Mouse (Mus musculus) natural killer cell, adult 2 months (primary cell): ENCODE data around the gene Carhsp1.
A peak's percentile ranks its signal among the peaks of the same experiment; 100 is the strongest.

Source experiments
- DNase-seq, 2 experiments: peaks; one replicate each; pipeline ENCODE4 v3.0.0; 2022; ENCODE audit warnings: low spot score in 2 of 2

Gene Carhsp1

DNA sequence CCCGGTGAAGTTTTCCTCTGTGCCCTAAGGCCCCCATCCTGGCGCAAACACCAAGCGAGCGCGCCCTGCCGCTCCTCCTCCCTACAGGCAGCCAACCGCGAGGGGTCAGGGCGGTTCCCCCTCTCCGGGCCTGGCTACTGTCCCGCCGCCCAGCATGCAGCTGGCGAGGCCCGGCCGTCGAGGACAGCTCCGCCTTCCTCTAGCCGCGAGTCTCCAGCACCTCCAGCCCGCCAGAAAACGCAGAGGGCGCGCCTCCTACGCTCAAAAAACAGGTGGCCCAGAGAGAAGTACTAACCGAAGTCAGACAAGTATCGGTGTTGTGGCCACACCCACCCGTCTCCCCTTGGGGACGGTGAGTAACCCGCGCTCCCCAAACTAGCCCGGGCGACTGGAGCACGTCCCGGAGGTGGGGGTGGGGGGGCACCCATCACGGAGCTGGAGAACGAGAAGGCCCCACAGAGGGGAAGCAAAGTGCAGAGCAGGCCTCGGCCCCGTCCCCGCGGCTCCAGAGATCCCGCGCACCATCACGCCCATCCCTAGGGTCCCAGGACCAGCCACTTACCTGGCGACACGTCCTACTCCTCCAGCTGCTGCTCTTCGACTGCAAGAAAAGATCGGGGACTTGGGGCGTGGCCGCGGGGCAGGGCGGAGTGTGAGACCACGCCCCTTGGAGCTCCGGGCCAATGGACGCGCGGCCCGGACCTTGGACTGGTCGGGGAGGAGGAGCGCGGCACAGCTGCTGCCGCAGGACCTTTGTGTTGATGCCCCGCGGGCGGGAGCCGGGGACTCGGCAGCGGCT lies at the start of gene Carhsp1:
Gene Carhsp1, minus strand, starts transcription at position 605 of the 799 bp plus-strand sequence.
- DNase-seq, result peak; percentile 90 to 94

DNA sequence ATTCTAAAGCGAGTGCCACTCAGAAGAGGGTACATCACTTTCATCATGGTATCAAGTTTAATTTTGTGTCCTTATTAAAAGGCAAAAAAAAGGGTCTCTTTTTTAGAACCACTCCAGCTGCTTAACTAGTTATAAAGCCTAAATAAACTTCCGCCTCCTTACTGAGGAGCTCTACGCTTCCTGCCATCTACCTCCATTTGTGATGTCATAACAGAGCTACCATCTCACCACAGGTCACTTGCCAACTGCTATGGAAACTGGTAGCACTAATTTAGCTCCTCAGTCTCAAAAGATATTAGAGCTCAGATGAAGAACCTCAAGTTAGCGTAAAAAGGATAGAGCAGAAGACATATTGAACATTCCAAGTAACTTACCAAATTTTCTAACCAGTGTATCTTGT lies 48.5 kb upstream of the Carhsp1 start:
- DNase-seq, result no peak

DNA sequence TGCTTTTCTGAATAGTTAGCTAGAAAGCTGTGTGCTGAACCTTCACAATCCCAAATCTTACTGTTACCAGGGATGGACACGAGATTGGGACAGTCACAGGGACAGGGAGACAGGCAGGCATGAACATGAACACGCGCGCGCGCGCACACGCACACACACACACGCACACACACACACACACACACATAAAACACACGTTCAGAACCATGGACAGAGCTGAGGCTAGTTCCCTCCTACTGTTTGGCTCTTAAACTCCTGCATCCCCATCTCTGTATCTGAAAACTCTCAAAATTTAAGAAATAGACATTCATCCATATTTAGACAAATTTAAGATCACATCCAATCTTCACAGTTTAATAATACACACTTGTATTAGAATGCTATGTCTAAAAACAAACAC lies 45.8 kb upstream of the Carhsp1 start:
- DNase-seq, result no peak

DNA sequence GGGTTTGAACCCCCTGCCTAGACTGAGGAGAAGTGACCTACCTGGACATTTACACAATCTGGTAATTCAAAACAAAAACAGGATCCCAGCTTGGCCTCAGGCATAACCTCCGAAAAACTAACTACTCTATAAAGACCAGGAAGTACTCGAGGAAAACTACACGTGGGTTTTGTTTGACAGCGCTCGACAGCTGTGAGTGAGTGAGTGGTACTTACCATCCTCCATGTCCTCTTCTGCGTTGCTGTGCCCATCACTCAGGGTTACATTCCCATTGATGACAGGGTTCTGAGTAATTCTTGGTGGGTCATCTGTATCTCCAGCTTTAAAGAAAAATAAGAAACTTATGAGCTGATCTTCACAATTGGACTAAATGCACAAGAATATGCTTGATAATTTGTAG lies 44.3 kb upstream of the Carhsp1 start:
- DNase-seq, result no peak

GRCm38 (mm10) chr16:8715513-8716080 lies 43.6 kb upstream of the Carhsp1 start:
- no peak for DNase-seq

- no peak for DNase-seq
These were observed 42.9 kb upstream of the Carhsp1 start for GRCm38 (mm10) chr16:8714851-8715250.

DNA sequence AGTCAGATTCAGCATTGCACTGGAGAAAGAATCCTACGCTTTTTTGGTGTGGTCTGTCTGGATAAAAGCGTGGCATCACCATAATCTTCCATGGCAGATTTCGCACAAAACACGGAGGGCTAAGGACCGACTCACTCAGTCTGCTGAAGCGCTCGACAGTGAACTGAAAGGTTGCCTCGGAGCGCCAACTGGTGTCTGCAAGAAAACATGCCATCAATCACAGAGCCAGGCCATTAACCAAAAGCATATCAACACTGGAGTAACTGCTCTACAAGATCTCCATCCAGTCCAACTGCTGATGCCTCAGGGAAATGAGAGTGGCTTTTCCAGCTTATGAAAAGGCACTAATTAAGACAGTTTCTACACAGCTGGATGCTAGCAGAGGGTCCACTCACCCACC lies 40.0 kb upstream of the Carhsp1 start:
- no peak for DNase-seq

- no peak for DNase-seq
These were observed 28.6 kb upstream of the Carhsp1 start for GRCm38 (mm10) chr16:8700586-8700985.

GRCm38 (mm10) chr16:8699556-8699955 lies 27.6 kb upstream of the Carhsp1 start:
- DNase-seq, result no peak

DNA sequence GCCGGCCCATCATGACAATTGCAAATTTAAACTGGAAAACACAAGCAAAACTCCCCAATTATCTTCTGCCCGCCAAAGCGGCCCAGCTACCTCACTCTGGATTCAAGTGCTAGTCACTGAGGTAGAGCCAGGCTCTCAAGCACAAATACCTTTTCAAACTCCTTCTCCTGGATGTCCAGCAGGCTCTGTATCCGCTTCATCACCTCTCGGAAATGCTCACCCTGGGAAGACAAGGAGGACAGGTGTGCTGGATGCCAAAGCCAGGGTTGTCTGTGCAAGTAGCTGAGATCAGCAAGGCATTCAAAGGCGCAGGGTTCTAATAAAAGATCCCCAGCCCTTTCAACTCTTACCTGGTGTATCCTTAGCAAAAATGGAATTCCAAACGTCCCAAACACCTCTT lies 19.3 kb upstream of the Carhsp1 start:
- no peak for DNase-seq

DNA sequence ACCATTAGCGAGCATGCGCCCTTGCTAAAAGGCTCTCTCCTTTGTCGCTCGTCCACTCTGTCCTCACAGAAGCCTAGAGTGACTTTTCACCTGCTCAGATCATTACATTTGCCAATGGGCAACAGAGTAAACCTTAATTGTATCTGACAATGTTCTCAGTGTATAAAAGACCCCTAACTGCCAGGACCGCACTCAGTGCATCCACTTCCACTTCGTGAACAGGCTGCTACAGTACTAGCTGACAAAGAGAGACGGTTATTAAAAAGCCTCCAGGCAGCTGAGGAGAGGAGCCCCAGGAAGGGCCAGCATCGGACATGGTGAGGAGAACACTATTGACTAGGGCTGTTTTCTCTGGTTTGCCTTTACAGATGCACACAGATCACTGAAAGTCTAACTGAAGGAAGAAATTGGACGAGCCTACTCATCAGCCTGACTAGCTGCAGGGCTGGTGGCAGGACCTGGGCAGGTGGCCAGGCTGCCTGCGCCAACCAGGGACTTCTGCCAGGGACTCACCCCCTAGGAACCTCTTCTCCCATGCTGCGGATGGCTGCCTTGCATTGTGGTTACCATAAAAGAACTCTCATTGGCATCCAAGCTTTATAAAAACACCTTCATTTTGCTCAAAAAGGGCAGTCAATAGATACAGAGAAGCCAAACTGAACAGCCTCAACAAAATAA lies 18.2 kb upstream of the Carhsp1 start:
- DNase-seq, result no peak

- no peak for DNase-seq
These were observed 15.7 kb upstream of the Carhsp1 start for GRCm38 (mm10) chr16:8687559-8688112.

DNA sequence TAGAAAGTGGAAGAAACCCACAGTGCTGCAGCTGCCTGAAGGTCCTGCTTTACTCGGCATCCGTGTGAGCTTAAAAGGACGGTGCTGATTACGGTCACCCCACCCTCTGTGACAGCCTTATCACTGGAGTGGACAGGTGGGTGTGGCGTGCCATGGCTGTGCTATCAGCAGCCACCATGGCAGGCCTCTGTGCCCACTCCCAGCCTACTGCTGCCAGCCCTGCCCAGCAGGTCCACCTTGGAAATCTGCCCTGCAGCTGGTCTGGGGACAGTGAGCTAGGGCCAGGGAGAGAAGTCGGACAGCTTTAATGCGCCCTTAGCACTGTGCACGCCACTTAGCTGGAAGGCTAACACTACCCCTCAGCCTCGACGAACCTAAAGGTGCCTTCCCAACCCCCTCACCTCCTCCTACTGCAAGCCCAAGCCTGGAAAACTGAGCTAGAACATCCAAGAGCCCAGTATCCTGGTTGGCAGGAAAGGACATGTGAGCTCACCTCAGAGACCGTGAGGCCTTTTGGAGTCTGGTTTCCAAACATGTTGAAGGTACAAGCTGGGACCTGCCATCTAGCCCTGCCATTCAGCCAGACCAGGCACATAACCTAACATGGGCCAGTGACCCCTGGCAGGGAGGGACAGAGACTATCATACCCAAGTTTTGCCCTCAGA lies 15.0 kb upstream of the Carhsp1 start:
- DNase-seq, result no peak

DNA sequence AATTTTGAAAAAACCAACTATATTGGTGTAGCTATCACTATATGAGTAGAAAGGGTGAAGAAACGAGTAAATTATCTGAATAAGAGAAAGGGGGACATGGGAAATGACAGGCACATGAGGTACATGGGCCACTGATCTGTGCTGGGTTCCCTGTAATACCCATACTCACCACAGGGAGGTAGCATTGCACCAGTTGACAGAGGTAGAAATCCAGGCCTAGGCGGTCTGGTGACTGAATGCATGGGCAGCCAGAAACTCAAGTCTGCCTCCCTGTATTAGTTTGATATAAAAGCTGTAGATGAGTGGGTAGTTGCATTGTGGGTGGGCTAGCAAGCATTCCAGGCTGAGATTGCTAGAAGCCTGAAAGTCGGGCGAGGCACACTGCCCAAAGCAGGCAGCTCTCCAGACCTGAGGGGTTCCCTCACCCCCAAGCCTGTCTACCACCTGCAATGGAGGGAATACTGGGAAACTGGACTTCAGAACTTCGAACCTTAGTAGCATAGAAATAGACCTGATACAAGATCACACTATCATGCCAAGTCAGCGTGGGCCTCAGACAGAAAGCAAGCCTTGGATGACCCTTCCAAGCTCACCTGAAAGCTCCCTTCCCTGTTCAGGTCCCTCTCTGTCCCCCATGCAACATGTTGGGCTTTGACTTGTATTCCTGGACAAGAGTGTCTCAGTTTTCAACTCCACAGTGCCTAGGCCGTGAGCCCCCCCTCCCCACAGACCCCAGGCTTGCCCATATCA lies 14.3 kb upstream of the Carhsp1 start:
- DNase-seq, result peak; percentile 60 to 75

- DNase-seq, result no peak
These were observed 13.1 kb upstream of the Carhsp1 start for GRCm38 (mm10) chr16:8685087-8685486.

DNA sequence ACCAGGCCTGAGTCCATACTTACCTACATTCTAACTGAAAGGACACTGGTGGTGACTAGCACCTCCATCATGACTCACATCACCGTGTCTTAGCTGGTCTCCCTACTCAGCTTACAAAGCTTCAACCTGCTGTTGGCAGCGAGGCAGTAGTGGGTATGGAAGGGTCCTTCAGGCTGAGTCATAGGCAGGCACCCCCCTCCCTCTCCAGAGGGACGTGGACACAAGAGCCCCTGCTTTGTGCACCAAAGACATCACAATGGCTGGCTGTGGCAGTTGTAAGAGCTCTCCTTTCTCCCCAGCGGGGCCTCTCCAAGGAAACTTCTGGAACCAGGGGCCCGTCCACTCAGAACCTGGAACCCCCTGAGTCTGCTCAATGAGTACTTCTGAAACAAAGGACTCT lies 8.5 kb upstream of the Carhsp1 start, which contains the start of gene Gm5767:
Gene Gm5767, plus strand, starts transcription at position 301 of the 400 bp plus-strand sequence.
- no peak for DNase-seq

GRCm38 (mm10) chr16:8679780-8680179 lies 7.8 kb upstream of the Carhsp1 start:
- DNase-seq, result no peak

GRCm38 (mm10) chr16:8678676-8679075 lies 6.7 kb upstream of the Carhsp1 start:
- DNase-seq, result no peak

- DNase-seq, result no peak
These were observed 6.1 kb upstream of the Carhsp1 start for GRCm38 (mm10) chr16:8678035-8678434.

DNA sequence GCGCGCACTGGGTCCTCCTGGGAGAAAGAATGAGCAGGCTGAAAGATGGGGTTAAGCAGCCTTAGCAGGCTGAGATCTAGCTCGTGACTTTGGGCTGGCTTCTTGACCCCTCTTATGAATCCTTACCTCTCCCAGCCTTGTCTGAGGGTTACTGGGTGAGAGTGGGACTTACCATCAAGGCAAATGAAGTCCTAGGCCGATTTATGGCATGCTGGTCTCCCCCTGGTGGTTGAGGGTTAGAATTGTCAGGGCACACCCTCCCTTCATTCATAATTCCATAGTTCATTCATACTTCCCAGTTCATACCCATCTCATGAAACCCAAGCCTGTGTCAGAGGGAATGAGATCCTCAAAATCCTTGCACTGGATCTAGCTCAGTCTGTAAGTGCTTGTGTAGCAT lies 4.8 kb upstream of the Carhsp1 start:
- DNase-seq, result peak; percentile 44 to 57

- no peak for DNase-seq
These were observed 4.3 kb upstream of the Carhsp1 start for GRCm38 (mm10) chr16:8676228-8676627.
